Mouse (Mus musculus) heart, adult 18-20 months (tissue): ENCODE data around the gene Chst1. TPM values are rescaled to one million over a fixed set of nuclear protein-coding genes. Genes with fewer than 3 reads are reported as not detected.
A peak's percentile ranks its signal among the peaks of the same experiment; 100 is the strongest.

ENCODE experiments used
- DNase-seq, 2 experiments: peaks; one replicate each; pipeline ENCODE4 v3.0.0; 2021 to 2022; ENCODE audit warnings: mixed read lengths in 1 of 2
- total RNA-seq, 2 experiments: library from RNA; stranded (reverse); gene quantifications; 2 replicates each; pipeline ENCODE4 v1.2.3; 2021

The Chst1 gene
- total RNA-seq, 2 experiments from 2014 or later = 2.2 to 2.4 TPM

DNA sequence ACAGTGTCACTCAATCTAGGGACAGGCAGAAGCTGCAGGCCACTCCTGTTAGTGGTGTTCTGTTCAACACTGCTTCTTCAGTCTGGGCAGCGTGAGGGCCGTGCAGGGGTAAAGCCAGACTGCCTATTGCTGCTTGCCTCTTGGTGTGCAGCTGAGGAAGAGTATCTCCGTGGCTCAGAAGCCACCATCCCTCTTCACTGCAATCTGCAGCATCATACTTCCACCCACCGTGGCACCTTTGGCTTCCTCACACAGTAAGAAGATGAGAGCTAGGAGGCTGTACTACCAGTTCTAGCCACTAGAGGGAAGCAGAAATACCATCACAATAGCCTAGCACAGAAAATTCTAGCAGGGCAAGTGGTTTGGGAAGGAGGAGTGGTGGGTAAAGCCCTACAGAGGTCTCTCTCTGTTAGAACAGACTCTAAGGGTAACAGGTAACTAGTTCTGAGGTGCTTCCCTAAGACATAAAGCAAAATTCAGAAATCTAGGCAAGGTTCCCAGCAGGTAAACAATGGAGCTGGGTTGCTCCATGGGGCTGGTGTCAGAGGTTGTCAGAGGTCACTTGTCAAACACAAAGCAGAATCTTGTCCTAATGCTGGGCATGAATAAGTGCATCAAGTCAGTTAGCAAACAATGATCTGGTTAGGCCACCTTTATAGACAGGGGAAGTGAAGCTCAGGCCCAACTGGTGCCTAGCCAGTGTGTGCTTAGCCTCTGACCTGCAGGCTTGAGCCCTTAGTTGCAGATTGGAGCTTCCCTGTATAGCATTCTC lies 9.5 kb downstream of the Chst1 start:
- DNase-seq = peak in 1 of 2 experiments; percentile 75

DNA sequence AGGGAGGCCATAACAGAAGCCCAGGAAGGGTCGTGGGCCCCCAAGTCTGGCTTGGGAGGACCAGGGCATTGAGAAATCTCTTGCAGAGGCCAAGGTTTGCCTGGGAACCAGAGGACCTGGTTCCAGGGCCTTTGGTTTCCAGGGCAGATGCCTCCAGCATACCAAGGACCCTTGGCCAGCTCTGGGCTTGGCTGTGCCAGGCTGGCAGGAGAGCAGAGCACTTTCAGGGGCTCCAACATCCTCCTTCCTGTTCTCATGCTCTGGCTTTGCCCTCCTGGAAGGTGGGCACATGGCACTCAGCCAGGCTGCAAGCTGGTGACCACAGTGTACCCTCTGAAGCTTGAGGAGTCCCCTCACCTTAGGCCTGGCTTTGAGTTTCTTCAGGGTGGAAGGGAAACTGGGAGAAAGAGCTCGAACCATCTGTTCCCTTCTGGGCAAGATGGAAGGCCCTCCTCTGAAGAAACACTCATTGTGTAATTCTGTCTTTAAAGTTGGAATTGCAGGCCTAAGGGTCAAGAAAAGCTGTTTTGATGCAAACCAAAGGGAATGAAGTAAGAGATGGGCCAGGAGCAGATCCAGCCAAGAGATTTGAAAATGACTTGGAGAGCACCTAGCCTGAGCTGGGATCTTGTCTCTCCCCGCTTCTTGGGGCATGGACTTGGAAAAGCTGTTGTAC lies 10.3 kb downstream of the Chst1 start:
- DNase-seq = no peak

DNA sequence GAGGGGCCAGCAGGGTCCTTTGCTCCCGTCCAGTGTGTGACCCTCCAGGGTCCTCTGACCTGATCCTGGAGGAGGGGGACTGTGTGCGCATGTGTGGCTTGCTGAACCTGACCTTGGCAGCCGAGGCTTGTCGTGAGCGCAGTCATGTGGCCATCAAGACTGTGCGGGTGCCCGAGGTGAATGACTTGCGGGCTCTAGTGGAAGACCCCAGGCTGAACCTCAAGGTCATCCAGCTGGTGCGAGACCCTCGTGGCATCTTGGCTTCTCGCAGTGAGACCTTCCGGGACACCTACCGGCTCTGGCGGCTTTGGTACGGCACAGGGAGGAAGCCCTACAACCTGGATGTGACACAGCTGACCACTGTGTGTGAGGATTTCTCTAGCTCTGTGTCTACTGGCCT lies 14.1 kb downstream of the Chst1 start:
- DNase-seq = no peak

DNA sequence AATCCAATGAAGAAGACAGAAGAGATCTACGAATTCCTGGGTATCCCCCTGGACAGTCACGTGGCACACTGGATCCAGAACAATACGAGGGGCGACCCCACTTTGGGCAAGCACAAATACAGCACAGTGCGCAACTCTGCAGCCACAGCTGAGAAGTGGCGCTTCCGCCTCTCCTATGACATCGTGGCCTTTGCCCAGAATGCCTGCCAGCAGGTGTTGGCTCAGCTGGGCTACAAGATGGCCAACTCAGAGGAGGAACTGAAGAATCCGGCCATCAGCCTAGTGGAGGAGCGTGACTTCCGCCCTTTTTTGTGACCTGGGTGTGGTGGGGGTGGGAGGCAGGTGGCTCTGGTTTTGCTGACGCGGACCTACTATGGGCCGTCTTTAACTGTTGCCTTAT lies 14.6 kb downstream of the Chst1 start:
- no peak for DNase-seq

DNA sequence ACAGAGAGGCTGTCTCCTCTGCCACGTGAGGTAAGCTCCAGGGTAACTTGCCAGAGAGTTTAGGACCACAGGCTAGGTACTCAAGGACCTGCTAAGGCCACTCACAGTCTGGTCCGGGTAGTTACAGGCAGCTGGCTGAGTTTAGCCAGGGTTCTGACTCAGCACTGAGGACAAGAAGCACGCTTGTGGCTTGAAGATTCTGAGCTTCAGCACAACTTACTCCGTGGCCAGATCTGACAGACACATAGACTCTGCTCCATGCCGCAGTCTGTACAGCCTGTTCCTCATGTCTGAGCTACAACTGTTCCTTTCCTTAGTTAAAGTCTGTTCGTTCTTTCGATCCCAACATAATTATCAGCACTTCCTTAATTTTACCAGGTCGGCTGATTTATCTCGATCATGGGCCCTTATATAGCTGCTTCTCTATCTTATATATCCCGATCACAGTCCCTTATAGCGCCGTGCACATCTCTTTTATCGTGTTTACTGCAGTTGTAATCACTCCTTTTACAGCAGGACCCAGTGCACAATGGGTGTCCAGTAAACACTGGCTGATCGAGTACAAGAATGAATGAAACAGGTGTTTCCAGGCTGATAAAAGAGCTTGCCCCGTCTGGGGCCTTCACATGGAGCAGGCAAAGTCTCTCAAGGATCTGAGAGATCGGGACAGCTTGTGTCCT lies 17.7 kb downstream of the Chst1 start:
- DNase-seq = no peak

DNA sequence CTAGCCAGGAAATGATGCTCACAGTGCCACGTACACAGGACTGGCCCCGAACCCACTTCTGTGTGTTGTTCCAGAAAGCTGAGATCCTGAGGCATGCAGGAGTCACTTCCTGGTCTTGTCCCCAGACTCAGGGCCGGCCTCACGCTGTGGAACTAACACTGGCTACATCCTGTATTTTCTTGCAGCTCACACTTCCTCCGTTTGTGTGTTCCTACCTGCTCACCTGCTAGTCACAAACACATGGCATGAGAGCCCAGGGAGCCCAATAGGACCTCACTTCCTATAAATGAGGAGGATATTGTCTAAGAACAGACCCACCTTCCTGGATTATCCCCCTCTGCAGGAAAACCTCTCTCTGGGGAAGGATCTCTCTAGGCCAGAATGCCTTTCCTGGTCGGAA lies 18.5 kb downstream of the Chst1 start:
- DNase-seq = no peak

DNA sequence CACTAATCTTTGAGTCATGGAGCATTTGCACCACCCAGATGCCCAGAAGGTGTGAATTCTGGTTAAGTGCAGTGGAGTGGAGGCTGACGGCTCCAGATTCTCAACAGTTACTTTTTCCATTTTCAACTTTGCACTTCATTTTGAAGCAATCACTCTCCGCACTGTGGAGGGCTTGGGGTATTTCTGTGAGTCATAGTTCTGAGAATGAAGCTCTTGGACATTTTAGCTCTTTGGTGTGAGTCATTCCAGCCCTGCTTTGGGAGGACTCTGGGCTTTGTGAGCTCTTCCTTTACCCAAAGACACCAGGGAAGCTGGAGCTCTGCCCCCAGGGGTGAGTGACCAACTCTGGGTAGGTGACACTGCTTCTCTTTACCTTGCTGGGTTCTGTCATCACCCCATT lies 28.1 kb downstream of the Chst1 start:
- no peak for DNase-seq

DNA sequence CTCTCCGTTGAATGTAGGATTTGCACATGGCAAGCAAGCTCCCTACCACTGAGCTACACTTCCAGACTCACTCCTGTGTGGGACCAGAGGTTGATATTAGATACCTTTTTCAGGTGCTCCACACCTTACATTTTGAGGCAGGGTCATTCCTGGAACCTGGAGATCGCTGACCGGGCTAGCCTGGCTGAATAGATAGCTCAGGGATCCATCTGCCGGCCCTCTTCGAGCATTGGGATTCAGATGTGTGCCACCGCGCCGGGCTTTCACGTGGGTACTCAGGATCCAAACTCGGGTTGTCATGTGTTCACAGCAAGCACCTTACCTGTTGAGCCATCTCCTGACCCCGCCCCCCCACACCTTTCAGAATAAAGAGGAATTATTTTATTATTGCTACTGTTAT lies 31.3 kb downstream of the Chst1 start:
- DNase-seq = no peak

DNA sequence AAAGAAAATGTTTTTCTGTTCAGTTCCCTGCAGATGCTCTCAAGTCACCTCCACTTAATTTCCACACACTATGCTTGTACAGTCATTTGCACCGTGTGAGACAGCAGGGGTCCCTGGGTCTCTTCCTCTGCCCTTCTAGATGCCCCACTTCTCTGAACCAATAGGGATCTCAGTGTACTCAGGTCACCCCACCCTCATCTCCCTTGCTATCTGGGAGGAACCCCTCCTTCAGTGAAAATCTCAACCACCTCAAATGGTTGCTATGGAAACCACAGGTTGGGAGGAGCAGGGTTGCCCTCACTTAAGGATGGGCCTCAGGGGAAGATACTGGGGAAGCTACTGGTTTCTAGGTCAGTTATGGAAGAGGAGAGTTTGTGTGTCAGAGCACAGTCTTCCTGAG lies 32.5 kb downstream of the Chst1 start:
- no peak for DNase-seq

DNA sequence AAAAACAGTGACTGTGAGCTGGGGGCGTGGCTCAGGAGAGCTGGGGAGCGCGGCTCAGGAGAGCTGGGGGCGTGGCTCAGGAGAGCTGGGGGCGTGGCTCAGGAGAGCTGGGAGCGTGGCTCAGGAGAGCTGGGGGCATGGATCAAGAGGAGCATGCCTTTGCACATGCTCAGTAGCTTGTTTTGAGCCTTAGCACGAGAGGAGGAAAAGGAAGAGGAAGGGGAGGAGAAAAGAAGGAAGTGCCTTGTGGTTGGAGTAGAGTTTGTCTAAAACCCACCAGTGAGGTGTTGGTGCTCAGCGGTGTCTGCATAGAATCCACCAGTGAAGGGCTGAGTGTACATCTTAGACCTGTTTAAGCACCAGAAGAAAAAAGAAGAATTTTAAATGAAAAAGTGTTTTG lies 41.0 kb downstream of the Chst1 start:
- no peak for DNase-seq

DNA sequence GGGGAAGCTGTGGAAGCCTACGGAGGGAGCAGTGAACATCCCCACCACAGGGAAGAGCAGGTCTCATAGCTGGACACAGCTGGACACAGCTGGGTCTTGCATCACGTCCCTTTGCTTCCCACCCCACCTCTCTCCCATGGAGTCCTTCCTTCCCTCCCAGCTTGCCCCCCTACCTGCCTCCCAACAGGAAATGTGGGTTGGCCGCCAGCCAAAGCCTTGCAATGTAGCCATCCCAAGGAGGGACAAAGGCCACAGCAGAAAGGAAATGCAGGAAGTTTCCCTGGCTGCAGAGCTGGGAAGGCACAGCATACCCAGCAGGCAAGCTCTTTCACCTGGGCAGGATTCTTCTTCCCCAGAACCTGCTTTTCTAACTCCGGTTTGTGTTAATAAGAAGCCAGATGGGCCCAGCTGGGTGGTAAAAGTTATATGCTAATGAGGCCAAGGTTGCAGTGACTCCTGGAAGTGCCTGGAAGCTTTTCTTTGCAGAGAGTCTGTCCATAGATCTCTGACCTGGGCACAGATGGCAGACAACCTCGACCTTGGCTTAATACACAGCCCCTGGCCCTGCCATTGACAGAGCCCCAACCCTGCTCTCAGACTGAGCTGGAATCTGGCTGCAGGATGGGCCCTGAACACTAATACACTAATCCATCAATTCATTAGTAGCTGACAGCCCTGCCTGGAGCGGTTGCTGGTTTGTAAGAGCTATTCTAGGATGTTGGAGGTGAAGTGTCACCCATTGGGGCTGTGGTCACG lies 46.0 kb downstream of the Chst1 start:
- DNase-seq = peak; percentile 71 to 84

DNA sequence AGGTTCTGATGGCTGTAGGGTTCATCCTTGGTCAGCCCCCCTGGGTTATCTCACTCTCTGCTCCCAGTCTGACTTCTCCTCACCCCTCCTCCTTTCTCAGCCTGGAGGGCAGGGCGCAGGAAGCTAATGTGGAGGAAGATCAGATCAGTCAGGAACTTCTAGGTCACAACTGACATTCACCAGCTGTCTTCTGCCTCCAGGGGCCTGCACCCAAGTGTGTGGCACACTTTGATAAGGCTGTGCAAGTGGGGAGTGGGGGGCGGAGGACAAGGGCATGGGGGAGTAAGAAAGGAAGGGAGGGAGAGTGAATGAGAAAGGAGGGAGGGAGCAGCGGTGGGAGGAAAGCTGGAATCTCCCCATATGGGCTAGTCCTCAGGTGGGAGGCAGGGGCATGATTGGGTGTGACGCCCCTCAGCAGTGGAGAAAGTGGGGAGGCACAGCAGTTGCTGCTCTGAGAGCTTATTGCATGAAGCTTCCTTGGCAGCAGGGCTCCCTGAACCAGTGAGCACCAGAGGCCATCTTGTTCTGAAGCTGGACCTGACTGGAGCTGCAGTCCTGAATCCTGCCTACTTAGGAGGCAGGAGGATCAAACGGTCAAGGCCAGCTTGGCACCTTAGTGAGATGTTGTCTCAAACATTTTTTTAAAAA lies 49.8 kb downstream of the Chst1 start:
- no peak for DNase-seq

DNA sequence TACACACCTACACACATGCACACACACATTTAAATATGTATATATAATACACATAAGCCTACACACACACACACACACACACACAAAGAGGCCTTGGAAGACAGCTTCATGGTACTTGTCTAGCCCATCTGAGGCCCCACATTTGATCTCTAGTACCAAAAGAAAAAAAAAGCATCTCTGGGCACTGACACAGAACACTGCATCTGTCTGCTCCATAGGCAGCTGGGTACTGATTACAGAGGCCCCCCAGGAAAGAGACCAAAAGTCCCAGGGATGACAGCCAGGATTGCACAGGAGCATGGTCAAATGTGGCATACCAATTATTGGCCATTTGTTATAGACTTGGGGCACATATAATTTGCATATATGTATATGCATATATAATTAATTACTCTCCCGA lies 50.9 kb downstream of the Chst1 start:
- DNase-seq = no peak

DNA sequence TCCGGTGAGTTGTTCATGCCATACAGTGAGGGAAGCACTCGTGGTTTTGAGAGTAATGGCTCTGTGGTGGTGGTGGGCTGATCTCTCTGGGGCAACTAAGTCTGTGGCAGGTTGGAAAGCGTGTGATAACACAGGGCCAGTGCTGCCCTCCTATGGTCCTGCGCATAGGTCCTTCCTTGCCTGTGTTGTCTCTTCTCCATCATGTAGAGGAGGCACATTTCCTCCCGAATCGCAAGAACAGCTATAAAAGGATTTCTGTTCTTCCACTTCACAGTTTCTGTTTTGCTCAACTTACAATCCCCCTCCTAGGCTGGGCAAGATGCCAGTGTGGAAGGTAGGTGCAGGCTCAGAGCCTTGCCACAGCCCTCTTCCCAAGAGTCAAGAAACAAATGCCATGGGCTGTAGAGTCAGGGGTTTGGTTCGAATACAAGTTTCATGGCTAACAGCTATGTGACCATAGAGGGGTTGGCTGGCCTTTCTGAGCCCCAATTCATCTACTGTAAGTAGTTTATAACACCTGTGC lies 51.8 kb downstream of the Chst1 start:
- DNase-seq = no peak

DNA sequence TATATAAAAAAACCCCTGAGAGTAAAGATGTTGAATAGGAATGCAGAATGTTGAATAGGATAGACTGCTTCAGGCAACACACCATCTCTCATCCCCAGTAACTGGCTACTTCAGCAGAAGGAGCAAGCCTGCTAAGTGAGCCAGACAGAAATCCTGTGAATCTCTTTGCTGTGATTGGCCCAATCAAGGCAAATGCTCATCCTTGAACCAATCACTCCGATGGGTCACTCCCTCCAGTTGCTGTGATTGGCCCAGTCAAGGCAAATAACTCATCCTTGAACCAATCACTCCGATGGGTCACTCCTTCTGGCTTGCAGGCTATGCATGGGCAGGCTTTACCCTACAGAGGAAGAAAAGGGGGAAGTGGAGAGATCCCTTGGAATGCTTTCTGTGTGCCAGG lies 57.7 kb downstream of the Chst1 start:
- DNase-seq = no peak

DNA sequence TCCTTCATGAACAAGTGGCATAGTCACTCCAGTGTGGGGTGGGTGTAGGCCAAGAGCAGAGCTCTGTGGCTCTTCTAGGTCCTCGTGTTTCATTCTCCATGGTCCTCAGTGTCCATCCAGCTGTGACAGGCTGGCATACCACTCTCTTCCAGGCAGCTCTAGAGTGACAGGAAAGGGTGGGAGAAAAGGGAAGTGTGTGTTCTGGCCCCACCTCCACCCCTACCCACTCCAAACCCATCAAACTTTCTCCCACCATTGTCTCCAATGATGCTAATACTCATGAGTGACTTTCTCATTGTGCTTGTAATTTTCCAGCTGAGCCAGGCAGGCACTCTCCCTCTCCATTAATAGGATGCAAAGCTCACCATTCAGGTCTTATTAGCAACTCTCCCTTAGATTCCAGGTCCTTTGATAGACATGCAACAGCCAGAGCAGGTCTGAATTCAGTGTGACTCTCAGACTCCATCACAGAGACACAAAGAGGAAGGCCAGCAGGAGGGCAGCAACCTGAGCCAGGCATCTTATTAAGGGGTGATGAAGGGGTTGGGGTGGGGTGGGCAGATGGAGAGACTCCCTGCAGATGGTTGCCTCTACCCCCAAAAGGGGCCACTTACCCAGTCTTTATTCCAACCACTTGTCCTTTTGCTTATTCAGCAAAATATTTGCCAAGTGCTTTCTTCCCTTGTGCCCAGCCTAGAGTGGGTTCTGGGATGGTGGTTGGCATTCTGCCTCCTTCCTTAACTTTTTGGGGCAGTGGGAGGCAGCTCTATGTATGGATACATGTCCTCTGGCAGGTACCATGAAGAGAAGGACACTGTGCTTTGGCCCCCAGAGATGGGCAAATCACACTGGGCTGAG lies 59.0 kb downstream of the Chst1 start:
- DNase-seq = no peak

DNA sequence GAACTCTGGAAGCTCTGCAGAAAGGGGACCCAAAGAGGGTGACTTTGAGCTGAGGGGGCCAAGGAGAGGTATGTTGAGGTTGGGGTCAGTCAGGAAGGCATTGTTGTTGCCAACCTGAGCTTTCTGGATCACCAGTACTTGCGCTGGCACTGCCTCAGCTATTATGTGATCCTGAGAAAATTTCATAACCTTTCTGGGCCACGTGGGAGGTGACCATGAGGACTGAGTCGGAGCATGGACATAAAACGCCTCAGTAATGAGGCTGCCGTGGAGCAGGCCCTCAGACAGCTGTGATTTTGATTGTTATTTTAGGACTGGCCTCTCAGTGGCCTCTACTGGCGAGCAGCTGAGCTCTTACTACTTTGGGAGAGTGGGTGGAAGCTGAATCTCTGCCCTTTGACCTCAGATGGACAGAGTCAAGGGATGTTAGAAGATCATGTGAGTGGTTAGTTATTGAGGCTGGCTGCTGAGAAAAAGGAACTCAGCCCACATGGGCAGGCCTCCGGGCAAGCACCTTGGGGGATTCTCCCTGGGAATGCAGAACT lies 60.1 kb downstream of the Chst1 start:
- DNase-seq = peak; percentile 48 to 75

DNA sequence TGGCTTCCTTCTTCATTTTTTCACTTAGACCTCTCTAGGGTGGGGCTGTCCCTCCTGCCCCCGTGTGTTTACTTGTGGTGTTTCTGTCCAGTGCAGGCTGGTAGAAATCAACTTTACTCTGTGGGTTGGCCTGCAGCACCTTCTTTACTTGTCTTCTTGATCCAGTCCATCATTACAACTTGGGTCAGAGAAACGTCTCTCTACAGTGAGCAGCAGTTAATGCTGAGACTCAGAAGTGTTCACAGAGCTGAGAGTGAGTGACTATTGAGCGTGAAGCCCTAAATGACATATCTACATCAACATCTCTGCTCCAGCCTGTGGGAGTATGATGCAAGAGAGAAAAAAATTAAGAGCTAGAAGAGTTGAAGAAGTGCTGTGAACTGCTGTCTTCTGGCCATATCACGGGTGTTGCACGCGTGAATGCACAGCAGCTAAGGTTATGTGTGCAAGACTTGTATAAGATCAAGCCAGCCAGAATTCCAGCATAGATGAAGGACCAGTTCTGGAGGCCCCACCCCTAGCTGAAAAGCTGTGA lies 63.1 kb downstream of the Chst1 start:
- DNase-seq = no peak
